Mouse (Mus musculus): ENCODE measurements around the gene Gpatch8. TPM values are rescaled to one million over a fixed set of nuclear protein-coding genes. Genes with fewer than 3 reads are reported as not detected.
"Not testable (repeated sequence)": the region's sequence is repeated elsewhere in the genome, so short reads cannot be mapped to it uniquely, and the experiment has no call there.

Gene Gpatch8
- polyA plus RNA-seq, 1 experiment from 2014 or later: 45.7 TPM

DNA sequence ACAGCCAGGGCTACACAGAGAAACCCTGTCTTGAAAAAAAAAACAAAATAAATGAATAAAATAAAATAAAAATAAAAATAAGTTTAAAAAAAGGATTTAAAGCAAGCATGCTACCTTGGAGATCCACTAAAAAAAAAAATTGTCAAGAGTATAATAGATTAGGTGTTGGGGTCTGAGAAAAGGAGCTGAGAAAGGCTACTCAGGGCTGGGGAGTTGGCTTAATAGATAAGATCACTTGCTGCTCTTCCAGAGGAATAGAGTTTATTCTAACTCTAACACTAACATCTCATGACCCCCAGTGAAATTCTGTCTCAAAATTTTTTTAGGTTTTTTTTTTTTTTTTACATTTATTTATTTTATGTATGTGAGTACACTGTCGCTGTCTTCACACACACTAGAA lies 10.1 kb upstream of the Gpatch8 start:
- Histone ChIP-seq H3K4me3 (no peak overlapping the region), H3K4me1 (peaks cover 9% of the 10 kb centered on the region; the same call in 1 of the 2 replicates), H3K9me3 (no peaks in the 10 kb centered on the region), H3K27ac (no peak overlapping the region), H3K27me3 (ENCODE audit: insufficient read depth, poor library complexity, severe bottlenecking) (no peaks in the 10 kb centered on the region), H3K36me3 (no peaks in the 10 kb centered on the region)
- no peak for DNase-seq (ENCODE audit: low spot score)
- 94% methylated on average over 1 of the region's 1 CpGs for WGBS

DNA sequence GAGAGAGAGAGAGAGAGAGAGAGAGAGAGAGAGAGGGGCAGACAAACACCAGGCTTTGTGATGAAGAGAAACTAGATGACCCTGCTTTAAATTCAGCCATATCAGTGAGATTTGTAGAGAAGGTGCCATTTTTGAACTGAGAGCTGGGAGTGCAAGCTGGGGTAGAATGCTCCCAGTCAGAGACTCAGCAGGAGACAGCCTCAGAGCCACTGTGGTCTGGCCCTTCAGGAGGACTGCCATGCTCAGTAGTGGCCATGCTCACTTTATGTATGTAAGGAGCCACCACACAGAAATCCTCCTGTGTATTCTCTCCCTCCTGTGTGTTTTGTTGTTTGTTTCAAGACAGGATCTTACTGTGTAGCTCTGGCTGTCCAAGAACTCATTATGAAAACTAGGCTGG lies 9.5 kb upstream of the Gpatch8 start:
- Histone ChIP-seq H3K27me3 (ENCODE audit: insufficient read depth, poor library complexity, severe bottlenecking) (no peaks in the 10 kb centered on the region), H3K36me3 (no peaks in the 10 kb centered on the region), H3K27ac (peak overlapping the region; percentile 79), H3K4me3 (no peak overlapping the region; the same call in 1 of the 2 replicates), H3K9me3 (no peaks in the 10 kb centered on the region), H3K4me1 (peaks cover 9% of the 10 kb centered on the region; the same call in 1 of the 2 replicates)
- DNase-seq (ENCODE audit: low spot score): no peak

DNA sequence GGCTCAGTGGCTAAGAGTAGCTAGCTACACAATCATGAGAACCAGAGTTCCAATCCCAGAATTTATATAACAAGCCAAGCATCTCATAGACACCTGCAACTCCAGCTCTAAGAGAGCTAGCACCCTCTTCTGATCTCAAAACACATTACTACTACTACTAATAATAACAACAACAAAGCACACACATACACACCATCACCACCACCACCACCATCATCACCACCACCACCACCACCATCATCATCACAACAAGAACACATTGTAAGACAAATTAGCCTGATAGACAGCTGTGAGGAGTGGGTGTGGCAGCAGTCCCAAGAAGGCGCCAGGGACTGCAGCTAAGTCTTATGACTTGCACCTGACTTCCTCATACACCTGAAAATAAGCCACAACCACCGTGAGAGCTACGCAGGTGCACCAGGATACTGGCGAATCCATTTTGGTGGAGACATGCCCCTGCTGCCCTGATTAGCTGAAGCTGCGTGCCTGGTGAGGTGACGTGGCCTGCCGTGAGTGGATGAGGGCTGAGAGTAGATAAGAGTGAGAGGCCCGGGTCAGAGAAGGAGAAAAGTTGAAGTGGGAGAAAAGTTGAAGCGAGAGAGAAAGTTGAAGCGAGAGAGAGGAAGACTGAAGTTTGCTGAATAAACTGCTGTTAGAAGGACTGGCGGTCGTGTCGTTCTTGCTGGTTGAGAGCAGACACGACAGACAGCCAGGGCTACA lies 8.9 kb upstream of the Gpatch8 start:
- H3K36me3 ChIP-seq; H3K27me3 ChIP-seq (ENCODE audit: insufficient read depth, poor library complexity, severe bottlenecking); H3K4me1 ChIP-seq; DNase-seq (ENCODE audit: low spot score); H3K4me3 ChIP-seq; H3K9me3 ChIP-seq: not testable (repeated sequence)
- H3K27ac ChIP-seq: peak overlapping the region; percentile 79
- WGBS: 49% methylated on average over 14 of the region's 14 CpGs

DNA sequence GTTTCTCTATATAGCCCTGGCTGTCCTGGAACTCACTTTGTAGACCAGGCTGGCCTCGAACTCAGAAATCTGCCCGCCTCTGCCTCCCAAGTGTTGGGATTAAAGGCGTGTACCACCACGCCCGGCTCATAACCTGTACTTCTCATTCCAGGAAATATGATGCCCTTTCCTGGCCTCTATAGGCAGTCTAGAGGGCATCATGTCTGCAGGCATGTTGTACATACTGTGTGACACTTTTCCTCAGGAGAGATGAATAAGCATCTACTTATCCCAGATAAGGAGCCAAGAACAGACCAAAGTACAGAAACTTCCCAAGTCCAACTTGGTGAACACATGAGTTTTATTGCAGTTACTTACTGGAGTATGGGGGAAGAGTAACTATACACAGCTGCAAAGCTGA lies 2.5 kb upstream of the Gpatch8 start:
- Histone ChIP-seq H3K9me3 (no peaks in the 10 kb centered on the region), H3K27ac (no peak overlapping the region), H3K4me1 (peaks cover 10% of the 10 kb centered on the region), H3K27me3 (ENCODE audit: insufficient read depth, poor library complexity, severe bottlenecking) (no peaks in the 10 kb centered on the region), H3K4me3 (no peak overlapping the region), H3K36me3 (no peaks in the 10 kb centered on the region)
- 90% methylated on average over 5 of the region's 5 CpGs for WGBS
- peak; percentile 41 for DNase-seq (ENCODE audit: low spot score)

DNA sequence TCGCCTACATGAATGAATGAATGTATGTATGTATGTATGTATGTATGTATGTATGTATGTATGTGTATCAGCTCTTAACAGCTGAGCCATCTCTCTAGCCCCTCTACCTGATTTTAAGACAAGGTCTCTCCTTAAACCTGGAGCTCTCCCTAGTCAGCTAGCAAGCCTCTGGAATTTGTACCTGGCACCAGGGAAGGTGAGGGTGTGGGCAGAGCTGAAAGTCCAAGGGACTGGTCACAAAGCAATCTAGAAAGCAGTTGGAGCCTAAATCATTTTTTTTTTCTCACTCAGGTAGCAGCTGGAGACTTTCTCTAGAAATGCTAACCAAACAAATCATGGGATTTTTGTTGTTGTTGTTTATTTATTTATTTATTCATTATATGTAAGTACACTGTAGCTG lies 1.2 kb upstream of the Gpatch8 start:
- peaks cover 10% of the 10 kb centered on the region for H3K4me1 ChIP-seq
- no peaks in the 10 kb centered on the region for H3K36me3 ChIP-seq
- H3K27ac ChIP-seq: no peak overlapping the region
- no peaks in the 10 kb centered on the region for H3K27me3 ChIP-seq (ENCODE audit: insufficient read depth, poor library complexity, severe bottlenecking)
- WGBS: 90% methylated on average over 1 of the region's 1 CpGs
- no peaks in the 10 kb centered on the region for H3K9me3 ChIP-seq
- DNase-seq (ENCODE audit: low spot score): peak; percentile 27
- no peak overlapping the region for H3K4me3 ChIP-seq

DNA sequence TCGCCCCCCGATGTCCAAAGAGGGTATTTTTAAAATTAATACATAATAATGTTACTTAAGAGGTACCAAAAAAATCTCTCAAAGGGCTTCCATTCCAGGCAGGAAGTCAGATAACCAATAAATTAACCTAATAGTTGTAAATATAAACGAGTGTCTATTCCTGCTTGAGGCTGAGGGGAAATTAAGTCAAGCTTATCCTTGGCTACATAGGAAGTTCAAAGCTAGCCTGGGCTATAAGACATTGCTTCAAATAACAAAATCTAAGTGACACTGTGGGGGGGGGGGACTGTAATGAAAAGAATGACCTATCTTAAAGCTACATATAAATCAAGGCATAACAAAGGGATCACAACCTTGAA lies 503 bp upstream of the Gpatch8 start:
- Histone ChIP-seq H3K36me3 (no peaks in the 10 kb centered on the region), H3K4me1 (peaks cover 14% of the 10 kb centered on the region), H3K9me3 (no peaks in the 10 kb centered on the region), H3K4me3 (peak overlapping the region; percentile 92), H3K27ac (peak overlapping the region; percentile 99), H3K27me3 (ENCODE audit: insufficient read depth, poor library complexity, severe bottlenecking) (no peaks in the 10 kb centered on the region)
- no peak for DNase-seq (ENCODE audit: low spot score)
- WGBS: 17% methylated on average over 3 of the region's 3 CpGs

DNA sequence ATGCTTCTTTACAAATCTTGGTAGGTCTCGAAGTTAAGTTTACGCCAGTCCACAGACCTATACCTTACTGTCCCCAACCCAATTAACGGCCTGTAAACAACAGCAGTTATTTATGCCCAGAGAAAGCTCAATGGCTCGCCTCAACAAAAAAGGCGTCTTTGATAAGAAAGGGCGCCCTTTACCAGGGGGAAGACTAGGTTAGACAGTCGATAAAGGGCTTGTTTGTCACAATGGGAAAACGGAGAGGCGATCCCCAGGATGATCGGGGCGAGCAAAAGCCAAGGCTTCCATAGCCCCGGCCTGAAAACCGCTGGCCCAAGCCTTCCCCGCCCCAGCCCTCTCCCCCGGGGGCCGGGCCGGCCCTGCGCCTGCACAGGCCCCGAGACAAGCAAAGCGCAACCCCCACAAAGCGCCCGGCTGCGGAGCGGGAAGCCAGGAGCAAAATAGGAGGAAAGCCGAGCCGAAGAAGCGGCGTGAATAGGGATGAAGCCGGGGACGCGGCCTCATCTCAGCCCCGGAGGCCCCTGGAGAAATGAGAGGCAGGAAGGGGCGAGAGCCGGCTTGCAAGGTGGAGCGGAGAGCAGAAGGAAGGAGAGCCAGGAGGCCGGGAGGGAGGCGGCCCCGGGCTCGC lies 677 bp downstream of the Gpatch8 start:
- H3K4me1 ChIP-seq: peaks cover 14% of the 10 kb centered on the region
- peak overlapping the region; percentile 99 for H3K27ac ChIP-seq
- no peaks in the 10 kb centered on the region for H3K9me3 ChIP-seq
- H3K4me3 ChIP-seq: peak overlapping the region; percentile 92
- H3K27me3 ChIP-seq (ENCODE audit: insufficient read depth, poor library complexity, severe bottlenecking): no peaks in the 10 kb centered on the region
- WGBS: under 1% methylated on average over 39 of the region's 39 CpGs
- peaks cover 3% of the 10 kb centered on the region; the same call in 1 of the 2 replicates for H3K36me3 ChIP-seq
- DNase-seq (ENCODE audit: low spot score): no peak

DNA sequence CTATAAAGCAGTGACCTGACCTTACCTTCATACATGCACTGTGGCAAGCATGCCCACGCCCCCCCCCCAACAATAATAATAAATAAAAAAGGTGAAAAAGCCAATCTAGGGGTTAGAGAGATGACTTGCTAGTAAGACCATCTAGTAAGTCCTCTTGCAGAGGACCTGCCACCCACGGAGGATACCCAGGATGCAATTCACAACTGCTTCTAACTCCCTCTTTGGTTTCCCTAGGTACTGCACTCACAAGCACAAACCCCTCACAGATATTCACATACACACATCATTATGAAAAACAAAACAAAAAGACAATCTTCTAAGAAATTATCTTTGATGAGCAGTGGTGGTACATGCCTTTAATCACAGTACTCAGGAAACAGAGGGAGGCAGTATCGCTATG lies 4.1 kb downstream of the Gpatch8 start:
- Histone ChIP-seq H3K27ac (no peak overlapping the region), H3K4me1 (peaks cover 14% of the 10 kb centered on the region), H3K36me3 (peaks cover 13% of the 10 kb centered on the region; the same call in 1 of the 2 replicates), H3K27me3 (ENCODE audit: insufficient read depth, poor library complexity, severe bottlenecking) (no peaks in the 10 kb centered on the region), H3K4me3 (no peak overlapping the region), H3K9me3 (no peaks in the 10 kb centered on the region)
- peak; percentile 63 for DNase-seq (ENCODE audit: low spot score)
- 87% methylated on average over 3 of the region's 3 CpGs for WGBS

DNA sequence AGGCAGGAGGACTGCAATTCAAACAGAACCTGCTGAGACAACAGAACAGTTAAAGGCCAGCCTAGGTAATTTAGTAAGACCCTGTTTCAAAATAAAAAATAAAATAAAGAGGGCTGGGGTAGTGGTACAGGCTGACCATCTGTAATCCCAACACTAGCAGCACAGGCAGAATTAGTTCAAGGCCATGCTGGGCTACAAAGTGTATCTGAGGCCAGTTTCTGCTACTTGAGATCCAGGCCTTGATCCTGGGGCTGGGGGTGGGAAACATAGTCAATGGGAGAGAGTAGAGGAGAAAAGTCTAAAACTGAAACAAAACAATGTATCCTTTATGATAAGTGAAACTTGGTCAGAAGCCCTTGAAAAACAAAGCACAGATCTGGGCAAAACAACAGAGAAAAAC lies 5.0 kb downstream of the Gpatch8 start:
- Histone ChIP-seq H3K4me1 (peaks cover 14% of the 10 kb centered on the region), H3K27ac (no peak overlapping the region), H3K4me3 (no peak overlapping the region), H3K27me3 (ENCODE audit: insufficient read depth, poor library complexity, severe bottlenecking) (no peaks in the 10 kb centered on the region), H3K9me3 (no peaks in the 10 kb centered on the region), H3K36me3 (peaks cover 13% of the 10 kb centered on the region; the same call in 1 of the 2 replicates)
- peak; percentile 39 for DNase-seq (ENCODE audit: low spot score)

DNA sequence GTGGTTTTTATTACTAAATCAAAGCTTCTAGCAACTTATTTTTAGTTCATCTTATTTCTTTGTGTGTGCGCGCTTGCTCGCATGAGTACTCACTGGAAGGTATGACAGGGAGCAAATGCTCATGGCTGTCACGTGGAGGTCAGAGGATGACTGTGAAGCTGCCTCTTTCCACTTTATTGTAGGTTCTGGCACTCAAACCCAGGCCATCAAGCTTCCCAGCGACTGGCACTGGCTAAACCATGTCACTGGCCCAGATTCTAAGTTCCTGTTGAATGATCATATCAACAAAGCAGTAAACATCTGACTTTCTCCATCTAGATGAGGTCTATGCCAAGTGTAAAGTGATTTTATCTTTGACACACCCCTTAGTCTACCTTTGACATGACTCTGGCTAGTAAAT lies 14.7 kb downstream of the Gpatch8 start:
- no peak for DNase-seq (ENCODE audit: low spot score)
- Histone ChIP-seq H3K36me3 (peaks cover 14% of the 10 kb centered on the region), H3K9me3 (no peaks in the 10 kb centered on the region), H3K27ac (no peak overlapping the region), H3K4me1 (peaks cover 9% of the 10 kb centered on the region), H3K4me3 (no peak overlapping the region), H3K27me3 (ENCODE audit: insufficient read depth, poor library complexity, severe bottlenecking) (no peaks in the 10 kb centered on the region)
- WGBS: 91% methylated on average over 5 of the region's 5 CpGs

DNA sequence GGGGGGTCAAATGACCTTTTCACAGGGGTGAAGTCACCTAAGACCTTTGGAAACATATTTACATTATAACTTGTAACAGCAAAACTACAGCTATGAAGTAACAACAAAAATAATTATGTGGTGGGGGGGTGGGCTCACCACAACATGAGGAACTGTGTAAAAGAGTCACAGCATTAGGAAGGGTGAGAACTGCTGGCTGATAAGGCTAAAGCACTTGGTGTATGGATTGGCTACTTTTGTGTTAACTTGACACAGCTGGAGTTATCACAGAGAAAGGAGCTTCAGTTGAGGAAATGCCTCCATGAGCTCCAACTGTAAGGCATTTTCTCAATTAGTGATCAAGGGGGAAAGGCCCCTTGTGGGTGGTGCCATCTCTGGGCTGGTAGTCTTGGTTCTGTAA lies 15.9 kb downstream of the Gpatch8 start:
- H3K9me3 ChIP-seq: not testable (repeated sequence)

DNA sequence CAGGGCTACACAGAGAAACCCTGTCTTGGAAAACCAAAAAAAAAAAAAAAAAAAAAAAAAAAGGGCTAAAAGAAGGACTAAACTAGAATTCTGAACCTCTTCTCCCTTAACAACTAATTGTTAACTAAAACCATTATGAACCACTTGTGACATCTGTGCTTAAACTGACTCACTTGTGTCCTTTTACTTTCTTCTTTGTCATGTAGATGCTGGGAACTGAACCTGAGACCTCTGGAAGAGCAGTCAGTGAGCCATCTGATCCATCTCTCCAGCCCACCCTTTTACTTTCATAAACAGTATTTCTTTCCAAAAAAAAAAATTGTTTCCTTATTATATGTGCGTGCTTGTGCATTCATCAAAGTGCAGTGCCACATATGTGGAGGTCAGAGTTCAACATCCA lies 16.5 kb downstream of the Gpatch8 start:
- DNase-seq (ENCODE audit: low spot score): no peak
- WGBS: 95% methylated on average over 1 of the region's 1 CpGs
- Histone ChIP-seq H3K9me3 (no peaks in the 10 kb centered on the region), H3K4me3 (no peak overlapping the region), H3K4me1 (no peaks in the 10 kb centered on the region), H3K27me3 (ENCODE audit: insufficient read depth, poor library complexity, severe bottlenecking) (no peaks in the 10 kb centered on the region), H3K36me3 (peaks cover 10% of the 10 kb centered on the region; the same call in 1 of the 2 replicates), H3K27ac (no peak overlapping the region)

More for the DNA sequence above, 15.9 kb downstream of the Gpatch8 start:
- H3K27ac ChIP-seq; H3K4me3 ChIP-seq; H3K27me3 ChIP-seq (ENCODE audit: insufficient read depth, poor library complexity, severe bottlenecking); DNase-seq (ENCODE audit: low spot score); H3K4me1 ChIP-seq: not testable (repeated sequence)
- peaks cover 10% of the 10 kb centered on the region; the same call in 1 of the 2 replicates for H3K36me3 ChIP-seq

DNA sequence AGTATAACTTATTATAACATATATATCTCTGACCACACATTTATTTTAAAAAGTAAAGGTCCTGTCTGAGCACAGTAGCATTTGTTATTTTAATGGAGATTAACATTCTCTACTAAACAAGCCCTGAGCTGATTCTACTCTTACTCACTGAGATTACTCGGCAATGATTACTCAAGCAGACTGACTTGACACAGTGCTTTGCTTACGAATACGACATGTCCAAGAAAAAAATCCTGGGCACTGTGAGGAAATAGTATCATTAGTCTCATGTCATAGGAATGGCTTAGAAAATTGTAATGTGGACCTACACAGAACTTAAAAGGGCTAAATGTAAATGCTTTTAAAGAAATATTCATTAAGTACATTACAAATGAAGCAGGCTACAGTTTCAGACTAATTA lies 20.0 kb downstream of the Gpatch8 start:
- WGBS: 79% methylated on average over 3 of the region's 3 CpGs

More for the DNA sequence above, 20.0 kb downstream of the Gpatch8 start:
- Histone ChIP-seq H3K4me1 (0 out of 2 replicates have a peak, but pooled peaks cover 6% of the 10 kb centered on the region), H3K36me3 (peaks cover 10% of the 10 kb centered on the region; the same call in 1 of the 2 replicates), H3K9me3 (no peaks in the 10 kb centered on the region), H3K27ac (no peak overlapping the region), H3K4me3 (no peak overlapping the region), H3K27me3 (ENCODE audit: insufficient read depth, poor library complexity, severe bottlenecking) (no peaks in the 10 kb centered on the region)
- no peak for DNase-seq (ENCODE audit: low spot score)

Measured in heart, embryonic 10.5 days (tissue).